Mouse (Mus musculus): Measurements from ENCODE around the gene Snrnp40. TPM values are rescaled to one million over a fixed set of nuclear protein-coding genes. Genes with fewer than 3 reads are reported as not detected.

Snrnp40 gene
- polyA plus RNA-seq, 1 experiment from 2014 or later, result 52.4 TPM

DNA sequence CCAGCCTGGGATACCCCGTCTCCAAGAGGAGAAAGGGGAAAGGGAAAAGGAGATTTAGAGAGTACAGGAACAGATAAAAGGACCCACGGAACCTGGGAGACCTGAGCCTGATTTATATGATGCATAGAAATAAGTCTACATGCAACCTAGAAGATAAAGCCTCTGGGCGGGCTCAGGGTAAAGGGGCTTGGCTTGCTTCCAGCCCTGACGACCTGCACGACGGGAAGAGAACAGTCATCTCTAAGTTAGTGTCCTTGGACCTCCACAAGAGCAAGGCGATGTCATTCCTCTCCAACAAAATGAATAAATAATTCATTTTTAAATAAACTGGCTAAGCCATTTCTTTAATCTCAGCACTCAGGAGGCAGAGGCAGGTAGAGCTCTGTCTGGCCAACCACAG, 37.4 kb upstream of the Snrnp40 start:
- Histone ChIP-seq H3K27ac (ENCODE audit: low read length) (no peak overlapping the region), H3K4me2 (ENCODE audit: low read depth, low read length) (no peak overlapping the region), H3K4me1 (ENCODE audit: control insufficient read depth, low read depth, low read length) (no peaks in the 10 kb centered on the region; the same call in 1 of the 2 replicates), H3K27me3 (ENCODE audit: control insufficient read depth, insufficient read depth, low read depth, low read length) (no peaks in the 10 kb centered on the region), H3K4me3 (ENCODE audit: low read depth, low read length) (no peak overlapping the region), H3K9ac (ENCODE audit: low read depth, low read length) (no peak overlapping the region), H3K36me3 (ENCODE audit: control insufficient read depth, insufficient read depth) (peaks cover 5% of the 10 kb centered on the region; the same call in 1 of the 2 replicates), H3K9me3 (replicated peaks; ENCODE audit: control insufficient read depth, low read length) (no peaks in the 10 kb centered on the region)
- no peak for ATAC-seq (ENCODE audit: low read depth)
- WGBS (ENCODE audit: insufficient replicate concordance), result 56% methylated on average over 7 of the region's 7 CpGs

DNA sequence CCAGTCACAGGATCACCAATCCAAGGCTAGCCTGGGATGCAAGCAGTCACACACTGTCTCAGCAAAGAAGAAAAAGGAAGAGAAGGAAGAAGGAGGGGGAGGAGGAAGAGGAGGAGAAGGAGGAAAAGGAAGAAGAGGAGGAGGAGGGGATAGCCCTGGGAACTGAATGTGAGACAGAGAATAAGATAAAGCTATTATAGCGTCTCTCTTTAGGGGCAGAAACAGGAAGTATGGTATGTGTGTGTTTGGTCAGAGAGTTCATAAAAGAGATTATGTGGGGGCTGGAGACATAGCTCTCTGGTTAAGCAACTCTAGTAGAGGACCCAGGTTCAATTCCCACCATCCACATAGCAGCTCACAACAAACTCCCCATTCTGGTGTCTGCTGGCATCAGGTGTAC, 36.8 kb upstream of the Snrnp40 start:
- Histone ChIP-seq H3K4me3 (ENCODE audit: low read depth, low read length) (no peak overlapping the region), H3K27me3 (ENCODE audit: control insufficient read depth, insufficient read depth, low read depth, low read length) (no peaks in the 10 kb centered on the region), H3K9ac (ENCODE audit: low read depth, low read length) (no peak overlapping the region), H3K36me3 (ENCODE audit: control insufficient read depth, insufficient read depth) (peaks cover 5% of the 10 kb centered on the region; the same call in 1 of the 2 replicates), H3K9me3 (replicated peaks; ENCODE audit: control insufficient read depth, low read length) (no peaks in the 10 kb centered on the region), H3K4me2 (ENCODE audit: low read depth, low read length) (no peak overlapping the region), H3K4me1 (ENCODE audit: control insufficient read depth, low read depth, low read length) (no peaks in the 10 kb centered on the region; the same call in 1 of the 2 replicates), H3K27ac (ENCODE audit: low read length) (no peak overlapping the region)
- ATAC-seq (ENCODE audit: low read depth), result no peak
- 17% methylated on average over 1 of the region's 1 CpGs for WGBS (ENCODE audit: insufficient replicate concordance)

DNA sequence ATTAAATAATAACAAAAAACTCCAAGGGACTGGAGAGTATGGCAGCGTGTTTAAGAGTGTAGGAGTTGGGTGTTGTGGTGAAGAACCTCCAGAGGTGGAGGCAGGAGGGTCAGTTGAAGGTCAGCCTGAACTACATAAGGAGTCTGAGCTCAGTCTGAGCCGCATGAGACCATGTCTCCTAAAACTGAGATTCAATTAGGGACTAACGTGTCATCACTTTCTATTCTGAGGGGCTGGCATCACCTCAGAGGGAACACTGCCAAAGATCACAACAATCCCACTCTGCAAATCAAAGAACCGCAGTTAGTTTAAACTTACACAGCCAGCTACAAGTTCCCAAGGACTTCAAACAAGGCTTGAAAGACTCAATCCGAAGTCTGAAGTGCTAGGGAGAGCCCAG, 36.3 kb upstream of the Snrnp40 start:
- Histone ChIP-seq H3K27me3 (ENCODE audit: control insufficient read depth, insufficient read depth, low read depth, low read length) (no peaks in the 10 kb centered on the region), H3K4me3 (ENCODE audit: low read depth, low read length) (no peak overlapping the region), H3K4me1 (ENCODE audit: control insufficient read depth, low read depth, low read length) (no peaks in the 10 kb centered on the region; the same call in 1 of the 2 replicates), H3K4me2 (ENCODE audit: low read depth, low read length) (no peak overlapping the region), H3K27ac (ENCODE audit: low read length) (no peak overlapping the region), H3K9ac (ENCODE audit: low read depth, low read length) (no peak overlapping the region), H3K36me3 (ENCODE audit: control insufficient read depth, insufficient read depth) (peaks cover 5% of the 10 kb centered on the region; the same call in 1 of the 2 replicates), H3K9me3 (replicated peaks; ENCODE audit: control insufficient read depth, low read length) (no peaks in the 10 kb centered on the region)
- no peak for ATAC-seq (ENCODE audit: low read depth)
- 72% methylated on average over 5 of the region's 5 CpGs for WGBS (ENCODE audit: insufficient replicate concordance)

DNA sequence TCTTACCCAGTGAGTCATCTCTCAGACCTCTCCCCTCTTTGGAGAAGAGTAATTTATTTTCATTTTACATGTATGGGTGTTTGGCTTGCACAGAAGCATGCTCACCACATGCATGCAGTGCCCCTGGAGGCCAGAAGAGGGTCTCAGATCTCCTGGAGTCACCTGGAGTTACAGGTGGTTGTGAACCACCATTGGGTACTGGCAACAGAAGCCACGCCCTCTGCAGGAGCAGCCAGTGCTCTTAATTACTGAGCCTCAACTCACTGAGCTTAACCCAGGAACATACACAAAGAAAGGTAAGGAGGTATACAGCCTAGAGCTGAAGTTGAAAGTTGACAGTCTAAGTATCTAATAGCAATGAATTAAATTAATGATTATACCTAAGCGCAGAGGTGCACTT, 34.5 kb upstream of the Snrnp40 start:
- WGBS (ENCODE audit: insufficient replicate concordance), result 83% methylated on average over 2 of the region's 2 CpGs
- Histone ChIP-seq H3K4me1 (ENCODE audit: control insufficient read depth, low read depth, low read length) (no peaks in the 10 kb centered on the region; the same call in 1 of the 2 replicates), H3K27ac (ENCODE audit: low read length) (no peak overlapping the region), H3K27me3 (ENCODE audit: control insufficient read depth, insufficient read depth, low read depth, low read length) (no peaks in the 10 kb centered on the region), H3K9me3 (replicated peaks; ENCODE audit: control insufficient read depth, low read length) (no peaks in the 10 kb centered on the region), H3K9ac (ENCODE audit: low read depth, low read length) (no peak overlapping the region), H3K36me3 (ENCODE audit: control insufficient read depth, insufficient read depth) (peaks cover 5% of the 10 kb centered on the region; the same call in 1 of the 2 replicates), H3K4me3 (ENCODE audit: low read depth, low read length) (no peak overlapping the region), H3K4me2 (ENCODE audit: low read depth, low read length) (no peak overlapping the region)
- no peak for ATAC-seq (ENCODE audit: low read depth)

DNA sequence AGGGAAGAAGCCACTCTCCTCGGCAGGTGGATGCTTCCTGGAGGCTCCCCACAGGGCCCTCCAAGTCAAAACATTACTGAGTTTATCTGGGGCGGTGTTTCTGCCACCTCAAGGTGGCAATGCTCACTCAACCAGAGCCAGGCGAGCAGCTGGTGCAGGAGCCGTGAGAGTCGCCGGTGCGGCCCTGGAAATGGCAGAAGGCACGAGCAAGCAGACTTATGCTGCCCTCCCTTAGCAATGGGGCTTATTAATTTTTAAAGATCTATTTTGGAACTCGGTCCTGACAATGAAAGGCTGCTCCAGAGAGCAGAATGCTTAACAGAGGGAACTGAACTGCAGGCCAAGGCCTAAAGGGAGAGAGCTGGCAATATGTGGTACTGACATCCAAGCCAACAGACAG, 32.6 kb upstream of the Snrnp40 start:
- no peak overlapping the region for H3K27ac ChIP-seq (ENCODE audit: low read length)
- H3K4me1 ChIP-seq (ENCODE audit: control insufficient read depth, low read depth, low read length), result no peaks in the 10 kb centered on the region
- H3K4me3 ChIP-seq (ENCODE audit: low read depth, low read length), result no peak overlapping the region
- no peaks in the 10 kb centered on the region for H3K9me3 ChIP-seq (replicated peaks; ENCODE audit: control insufficient read depth, low read length)
- H3K4me2 ChIP-seq (ENCODE audit: low read depth, low read length), result no peak overlapping the region
- H3K27me3 ChIP-seq (ENCODE audit: control insufficient read depth, insufficient read depth, low read depth, low read length), result no peaks in the 10 kb centered on the region
- H3K36me3 ChIP-seq (ENCODE audit: control insufficient read depth, insufficient read depth), result peaks cover 5% of the 10 kb centered on the region; the same call in 1 of the 2 replicates
- 84% methylated on average over 9 of the region's 9 CpGs for WGBS (ENCODE audit: insufficient replicate concordance)
- H3K9ac ChIP-seq (ENCODE audit: low read depth, low read length), result no peak overlapping the region
- no peak for ATAC-seq (ENCODE audit: low read depth)

DNA sequence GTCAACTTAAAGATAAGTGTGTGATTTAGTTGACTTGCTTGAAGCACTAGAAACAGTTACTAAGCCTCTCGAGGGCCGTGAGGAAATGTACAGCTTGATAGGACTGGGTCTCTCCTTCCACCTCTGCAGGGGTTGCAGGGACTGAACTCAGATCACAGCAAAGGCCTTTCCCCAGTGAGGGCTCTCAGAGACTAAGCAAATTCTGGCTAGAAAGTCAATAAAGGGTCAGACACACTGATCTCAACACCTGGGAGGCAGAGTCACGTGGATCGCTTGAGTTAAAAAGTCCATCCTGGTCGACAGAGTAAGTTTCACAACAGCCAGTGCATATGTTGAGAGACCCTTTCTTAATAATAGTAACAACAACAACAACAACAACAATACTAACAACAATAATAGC, 24.1 kb upstream of the Snrnp40 start:
- 68% methylated on average over 5 of the region's 5 CpGs for WGBS (ENCODE audit: insufficient replicate concordance)
- Histone ChIP-seq H3K4me3 (ENCODE audit: low read depth, low read length) (no peak overlapping the region), H3K27ac (ENCODE audit: low read length) (no peak overlapping the region), H3K27me3 (ENCODE audit: control insufficient read depth, insufficient read depth, low read depth, low read length) (no peaks in the 10 kb centered on the region), H3K9me3 (replicated peaks; ENCODE audit: control insufficient read depth, low read length) (no peaks in the 10 kb centered on the region), H3K9ac (ENCODE audit: low read depth, low read length) (no peak overlapping the region), H3K4me2 (ENCODE audit: low read depth, low read length) (no peak overlapping the region), H3K36me3 (ENCODE audit: control insufficient read depth, insufficient read depth) (peaks cover 16% of the 10 kb centered on the region), H3K4me1 (ENCODE audit: control insufficient read depth, low read depth, low read length) (no peaks in the 10 kb centered on the region)
- peak; percentile 76 for ATAC-seq (ENCODE audit: low read depth)

DNA sequence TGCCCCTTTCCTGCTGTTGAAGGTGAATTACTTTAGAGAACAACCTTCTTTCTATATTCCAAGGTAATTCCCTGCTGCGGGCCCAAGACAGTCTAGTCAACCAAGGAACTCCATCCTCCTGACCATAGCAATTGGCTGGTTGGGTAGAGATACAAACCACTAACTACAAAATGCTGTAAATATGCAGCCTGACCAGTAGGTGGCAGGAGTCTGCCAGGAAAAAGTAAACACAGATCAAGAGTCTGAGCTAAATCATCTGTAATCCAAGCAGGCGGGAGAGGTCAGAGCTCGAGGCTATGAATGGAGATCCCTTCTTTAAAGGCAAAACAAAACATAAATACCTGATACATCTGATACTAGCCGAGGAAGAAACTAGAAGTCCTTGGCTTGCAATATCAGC, 18.2 kb upstream of the Snrnp40 start:
- 18% methylated on average over 4 of the region's 4 CpGs for WGBS (ENCODE audit: insufficient replicate concordance)
- Histone ChIP-seq H3K9me3 (replicated peaks; ENCODE audit: control insufficient read depth, low read length) (no peaks in the 10 kb centered on the region), H3K36me3 (ENCODE audit: control insufficient read depth, insufficient read depth) (peaks cover 16% of the 10 kb centered on the region), H3K4me1 (ENCODE audit: control insufficient read depth, low read depth, low read length) (no peaks in the 10 kb centered on the region), H3K9ac (ENCODE audit: low read depth, low read length) (no peak overlapping the region), H3K27ac (ENCODE audit: low read length) (no peak overlapping the region; the same call in 1 of the 2 replicates), H3K27me3 (ENCODE audit: control insufficient read depth, insufficient read depth, low read depth, low read length) (no peaks in the 10 kb centered on the region), H3K4me2 (ENCODE audit: low read depth, low read length) (no peak overlapping the region), H3K4me3 (ENCODE audit: low read depth, low read length) (no peak overlapping the region)
- ATAC-seq (ENCODE audit: low read depth), result 0 out of 2 replicates have a peak, but pooled peaks have one; percentile 16

DNA sequence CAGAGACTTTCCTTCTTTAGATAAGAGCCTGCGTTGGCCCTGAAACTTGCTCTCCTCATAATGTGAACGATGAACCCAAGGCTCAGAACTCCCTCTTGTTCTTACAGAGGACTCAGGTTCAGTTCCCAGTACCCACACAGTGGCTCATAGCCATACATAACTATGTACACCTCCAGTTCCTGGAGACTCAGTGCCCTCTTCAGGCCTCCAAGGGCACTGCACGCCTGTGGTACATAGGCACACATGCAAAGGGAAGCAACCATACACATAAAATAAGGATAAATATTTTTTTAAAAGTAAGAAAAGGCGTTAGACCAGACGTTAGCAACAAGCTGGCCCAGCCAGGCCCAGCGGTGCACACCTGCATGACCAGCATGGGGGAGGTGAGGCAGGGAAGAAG, 10.3 kb upstream of the Snrnp40 start:
- Histone ChIP-seq H3K27ac (ENCODE audit: low read length) (no peak overlapping the region), H3K9me3 (replicated peaks; ENCODE audit: control insufficient read depth, low read length) (no peaks in the 10 kb centered on the region), H3K9ac (ENCODE audit: low read depth, low read length) (no peak overlapping the region), H3K4me3 (ENCODE audit: low read depth, low read length) (no peak overlapping the region), H3K4me1 (ENCODE audit: control insufficient read depth, low read depth, low read length) (peaks cover 7% of the 10 kb centered on the region), H3K27me3 (ENCODE audit: control insufficient read depth, insufficient read depth, low read depth, low read length) (no peaks in the 10 kb centered on the region), H3K36me3 (ENCODE audit: control insufficient read depth, insufficient read depth) (peaks cover 22% of the 10 kb centered on the region), H3K4me2 (ENCODE audit: low read depth, low read length) (no peak overlapping the region)
- 81% methylated on average over 6 of the region's 6 CpGs for WGBS (ENCODE audit: insufficient replicate concordance)
- no peak for ATAC-seq (ENCODE audit: low read depth)

DNA sequence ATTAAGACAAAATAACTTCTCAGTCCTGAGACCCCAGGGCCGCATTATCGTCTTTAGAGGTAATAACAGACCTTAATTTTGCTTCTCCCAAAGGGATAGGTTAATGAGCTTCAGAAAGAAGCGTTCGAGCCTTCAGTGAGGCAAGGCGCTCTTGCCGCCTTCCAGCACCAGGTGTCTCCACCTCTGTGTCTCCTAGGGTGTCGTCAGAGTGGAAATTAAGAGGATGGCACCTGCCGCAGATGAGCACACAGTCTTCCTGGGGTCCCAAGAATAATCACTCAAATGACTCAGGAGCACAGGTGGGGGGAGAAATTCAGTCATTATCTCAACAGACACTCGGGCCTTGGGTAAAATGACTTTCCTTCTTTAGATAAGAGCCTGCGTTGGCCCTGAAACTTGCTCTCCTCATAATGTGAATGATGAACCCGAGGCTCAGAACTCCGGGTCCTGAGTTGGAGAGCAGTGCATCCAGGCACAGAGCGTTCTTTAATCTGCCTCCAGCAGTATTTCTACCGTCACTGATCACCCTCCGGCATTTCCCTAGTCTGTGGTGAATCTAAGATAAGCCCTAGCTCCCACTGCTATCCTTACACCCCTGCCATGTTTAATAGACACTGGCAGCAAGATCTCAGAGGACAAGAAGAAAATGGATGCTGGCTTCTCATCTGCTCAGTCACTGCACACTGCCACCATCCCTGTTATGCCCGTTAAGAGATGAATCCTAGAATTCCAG, 9.1 kb upstream of the Snrnp40 start:
- WGBS (ENCODE audit: insufficient replicate concordance), result 59% methylated on average over 16 of the region's 16 CpGs
- H3K27me3 ChIP-seq (ENCODE audit: control insufficient read depth, insufficient read depth, low read depth, low read length), result no peaks in the 10 kb centered on the region
- H3K4me1 ChIP-seq (ENCODE audit: control insufficient read depth, low read depth, low read length), result peaks cover 7% of the 10 kb centered on the region
- no peak overlapping the region for H3K27ac ChIP-seq (ENCODE audit: low read length)
- no peak overlapping the region for H3K9ac ChIP-seq (ENCODE audit: low read depth, low read length)
- H3K4me3 ChIP-seq (ENCODE audit: low read depth, low read length), result no peak overlapping the region
- no peaks in the 10 kb centered on the region for H3K9me3 ChIP-seq (replicated peaks; ENCODE audit: control insufficient read depth, low read length)
- H3K36me3 ChIP-seq (ENCODE audit: control insufficient read depth, insufficient read depth), result peaks cover 22% of the 10 kb centered on the region
- ATAC-seq (ENCODE audit: low read depth), result peak; percentile 39; the same call in 1 of the 2 replicates
- H3K4me2 ChIP-seq (ENCODE audit: low read depth, low read length), result no peak overlapping the region

Data from liver, embryonic 16.5 days (tissue).